Mouse (Mus musculus) retina, postnatal 7 days (tissue): ENCODE measurements at regions not wholly inside any gene's neighbourhood (a gene's known extent, or its start where the extent isn't known, plus 50 kb on each side); places are given as distances from the start of the nearest gene placed in this dataset.

ENCODE experiments used
- DNase-seq: peaks from one replicate; pipeline ENCODE4 v3.0.0-alpha.2; 2012; ENCODE audit warnings: low read depth, low spot score

DNA sequence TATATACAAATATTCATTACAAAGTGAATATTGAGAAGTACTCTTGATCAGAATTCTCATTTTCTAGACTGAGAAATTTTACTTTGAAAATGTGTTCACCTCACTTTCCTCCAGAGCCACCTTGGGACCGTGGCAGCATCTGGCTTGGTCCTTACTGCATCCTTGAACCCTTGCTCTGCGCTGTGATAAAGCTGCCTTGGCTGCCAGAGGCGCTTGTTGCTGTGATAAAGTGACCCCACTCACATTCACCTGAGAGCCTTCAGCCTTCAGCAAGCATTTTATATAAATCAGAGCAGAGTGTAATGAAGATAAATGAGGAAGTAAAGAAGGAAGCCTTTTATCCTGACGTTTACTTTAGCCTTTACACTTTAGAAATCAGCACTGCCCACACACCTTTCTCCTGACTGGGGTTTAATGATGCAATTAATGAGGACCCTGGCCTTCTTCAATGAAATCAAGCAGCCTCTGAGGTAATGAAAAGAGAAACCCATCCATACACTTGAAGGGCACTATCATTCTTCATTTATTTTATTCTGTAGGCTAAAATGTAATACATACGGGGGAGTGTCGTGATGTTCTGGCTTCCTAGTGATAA lies 532.8 kb downstream of the Rfpl4b start:
- DNase-seq, result no peak

- DNase-seq, result no peak
Observed at GRCm38 (mm10) chr10:38269136-38269535, 552.4 kb downstream of the Rfpl4b start.

DNA sequence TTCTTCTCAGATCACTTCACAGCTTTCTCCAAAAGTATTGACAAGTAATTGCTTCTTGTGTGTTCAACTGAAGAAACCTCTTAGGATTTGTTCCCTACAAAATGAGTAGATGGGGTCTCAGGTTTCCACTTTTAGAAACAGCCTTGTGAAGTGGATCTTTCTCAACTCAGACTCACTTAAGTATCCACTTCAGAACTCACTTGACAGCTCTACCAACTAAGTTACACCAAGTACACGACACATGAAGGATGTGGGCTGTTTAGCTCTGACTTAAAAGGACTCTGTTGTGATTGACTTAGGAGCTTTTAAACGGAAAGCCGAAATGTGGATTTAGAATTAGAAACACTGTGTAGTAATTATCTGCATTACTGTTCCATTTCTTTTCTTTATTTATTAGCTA lies 556.0 kb downstream of the Rfpl4b start:
- no peak for DNase-seq

- no peak for DNase-seq
Observed at GRCm38 (mm10) chr10:38246821-38247220, 574.8 kb downstream of the Rfpl4b start.
